Mouse (Mus musculus): ENCODE data around the gene Sppl2a.

GRCm38 (mm10) chr2:126938069-126938468, 5.0 kb upstream of the Sppl2a start:
- TF ChIP-seq CTCF (IDR thresholded peaks at IDR 0.05; ENCODE audit: extremely low read depth, insufficient read length, insufficient replicate concordance, low read depth, low read length) = no peak
- TF ChIP-seq POLR2A (IDR thresholded peaks at IDR 0.05; ENCODE audit: low read depth, low read length) = no peak

Data from small intestine, adult 2 months (tissue).